Mouse (Mus musculus) hindbrain, postnatal 0 days (tissue): ENCODE data around the gene Wipi2. TPM values are rescaled to one million over a fixed set of nuclear protein-coding genes. Genes with fewer than 3 reads are reported as not detected.

Experiments
- ATAC-seq: fragments of 200-750 bp; cut with Nextera tagmentation; 2 replicates; pipeline ENCODE4 v1.8.0; 2017; ENCODE audit warnings: mild to moderate bottlenecking, moderate TSS enrichment, moderate library complexity
- DNase-seq: peaks from one replicate; pipeline ENCODE4 v3.0.0-alpha.2; 2015; ENCODE audit warnings: low spot score
- H3K27ac ChIP-seq: fragments of 300-500 bp; sonication (generic); 2 replicates; pipeline ENCODE4 v1.5.1; 2014; ENCODE audit warnings: mild to moderate bottlenecking
- H3K27me3 ChIP-seq: fragments of 300-500 bp; sonication (generic); 2 replicates; pipeline ENCODE4 v1.6.1; 2014; ENCODE audit warnings: low read length, mixed read lengths; ENCODE audit not compliant: insufficient read depth
- H3K36me3 ChIP-seq: fragments of 300-500 bp; sonication (generic); 2 replicates; pipeline ENCODE4 v1.6.1; 2014; ENCODE audit warnings: low read length, mixed read lengths; ENCODE audit not compliant: insufficient read depth
- H3K4me1 ChIP-seq: fragments of 300-500 bp; sonication (generic); 2 replicates; pipeline ENCODE4 v1.6.1; 2014; ENCODE audit warnings: antibody characterized with exemption, low read length, mixed read lengths; ENCODE audit not compliant: insufficient read depth
- H3K4me2 ChIP-seq: fragments of 300-500 bp; sonication (generic); 2 replicates; pipeline ENCODE4 v1.6.1; 2014; ENCODE audit warnings: low read depth, mild to moderate bottlenecking, low read length, moderate library complexity, mixed read lengths
- H3K4me3 ChIP-seq: fragments of 300-500 bp; sonication (generic); 2 replicates; pipeline ENCODE4 v1.5.1; 2014; ENCODE audit warnings: low read length
- H3K9ac ChIP-seq: fragments of 300-500 bp; sonication (generic); replicated peaks from 2 replicates; pipeline ENCODE4 v1.6.1; 2014; ENCODE audit warnings: mild to moderate bottlenecking, low read length, moderate library complexity, mixed read lengths
- H3K9me3 ChIP-seq: fragments of 300-500 bp; sonication (generic); 2 replicates; pipeline ENCODE4 v1.6.1; 2016; ENCODE audit warnings: low read length, mixed read lengths
- CTCF ChIP-seq: IDR thresholded peaks from 2 replicates; pipeline ENCODE4 v1.5.1; 2016; ENCODE audit warnings: antibody characterized with exemption, control low read depth, low read depth
- WGBS: fragments of 180-500 bp; shearing (Covaris S2); extraction: QIAGEN DNeasy Blood & Tissue Kit; methylation state at CpG from one replicate; pipeline ENCODE4 v1.1.7; 2014; 5-methylcytosine and 5-hydroxymethylcytosine counted together
- polyA plus RNA-seq: library from polyadenylated mRNA; unstranded; fragments of >200 nt; fragmentation: Nextera tagmentation; extraction: Ambion mirVana; gene quantifications from 2 replicates; pipeline ENCODE4 v1.2.1, GENCODE M21; 2015
- total RNA-seq: library from RNA; depleted of rRNA; stranded (reverse); fragments of >200 nt; gene quantifications from 2 replicates; pipeline ENCODE4 v1.2.3, GENCODE M21; 2014

The Wipi2 gene
- total and polyA plus RNA-seq, 2 experiments from 2014 or later = 40.0 to 76.5 TPM

DNA sequence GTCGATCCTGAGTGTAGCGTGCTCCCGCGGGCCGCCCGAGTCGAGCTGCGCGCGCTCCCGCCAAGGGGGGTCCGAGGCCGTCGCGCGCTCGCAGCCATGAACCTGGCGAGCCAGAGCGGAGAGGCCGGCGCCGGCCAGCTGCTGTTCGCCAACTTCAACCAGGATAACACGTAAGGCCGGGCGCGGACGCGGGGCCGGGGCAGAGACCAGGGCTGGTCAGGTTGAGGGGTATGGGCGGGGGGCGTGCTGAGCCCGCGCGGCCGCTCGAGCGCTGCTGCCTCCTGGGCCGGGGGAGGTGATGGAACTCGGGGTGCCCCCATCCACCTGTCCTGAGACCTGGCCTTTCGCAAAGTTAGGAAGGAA is 2.1 kb downstream of the Wipi2 start:
- ATAC-seq = peak; percentile 74
- WGBS = 3% methylated on average over 39 of the region's 41 CpGs
- Histone ChIP-seq H3K4me1 (peaks cover 5% of the 10 kb centered on the region; the same call in 1 of the 2 replicates), H3K4me2 (peak overlapping the region; percentile 82), H3K27me3 (no peaks in the 10 kb centered on the region), H3K27ac (peak overlapping the region; percentile 74), H3K36me3 (peaks cover 21% of the 10 kb centered on the region), H3K9me3 (no peaks in the 10 kb centered on the region), H3K9ac (peak overlapping the region; percentile 73), H3K4me3 (peak overlapping the region; percentile 73)
- no peak for DNase-seq
- TF ChIP-seq CTCF = no peak

DNA sequence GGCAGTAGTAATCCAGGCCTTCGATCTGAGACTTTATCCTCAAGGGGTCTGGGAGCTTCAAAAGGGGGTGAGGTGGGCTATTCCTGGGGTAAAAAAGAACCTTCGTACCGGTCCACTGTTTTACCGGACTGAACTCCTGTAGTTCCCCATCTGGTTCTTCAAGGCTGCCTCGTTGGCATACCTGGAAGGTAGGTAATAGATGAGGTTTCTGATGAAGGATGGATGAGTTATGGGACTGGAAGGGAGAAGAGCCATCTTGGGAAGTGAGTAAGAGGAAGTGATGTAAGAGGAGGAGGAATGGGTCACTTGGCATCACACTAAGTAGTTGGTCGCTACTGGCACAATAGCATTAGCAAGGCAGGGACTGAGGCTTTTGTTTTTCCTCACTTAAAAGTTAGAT is 2.7 kb downstream of the Wipi2 start:
- 8% methylated on average over 6 of the region's 6 CpGs for WGBS
- H3K36me3 ChIP-seq = peaks cover 21% of the 10 kb centered on the region
- TF ChIP-seq CTCF = no peak
- no peaks in the 10 kb centered on the region for H3K27me3 ChIP-seq
- ATAC-seq (no peak), DNase-seq (peak; percentile 47)
- no peaks in the 10 kb centered on the region for H3K9me3 ChIP-seq
- peak overlapping the region; percentile 73 for H3K9ac ChIP-seq
- peaks cover 5% of the 10 kb centered on the region; the same call in 1 of the 2 replicates for H3K4me1 ChIP-seq
- H3K27ac ChIP-seq = peak overlapping the region; percentile 74
- H3K4me3 ChIP-seq = peak overlapping the region; percentile 73
- peak overlapping the region; percentile 82 for H3K4me2 ChIP-seq

DNA sequence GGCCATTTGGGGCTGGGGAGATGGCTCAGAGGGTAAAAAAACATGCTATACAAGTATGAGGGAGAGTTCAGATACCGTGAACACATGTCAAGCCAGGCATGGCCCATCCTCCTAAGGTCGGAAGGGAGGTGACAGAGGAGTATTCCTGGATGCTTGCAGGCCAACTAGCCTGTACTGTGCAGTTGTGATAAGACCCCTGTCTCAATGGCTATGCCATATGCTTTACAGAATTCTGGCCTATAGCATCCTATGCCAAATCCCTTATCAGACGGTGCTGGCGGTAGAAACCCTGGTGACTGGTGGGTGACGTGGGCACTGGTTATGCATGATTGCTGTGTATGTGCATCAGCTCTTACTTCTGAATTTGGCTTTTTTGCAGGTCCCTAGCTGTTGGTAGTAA is 10.3 kb downstream of the Wipi2 start:
- Histone ChIP-seq H3K36me3 (peaks cover 38% of the 10 kb centered on the region), H3K27ac (no peak overlapping the region), H3K4me3 (no peak overlapping the region), H3K4me1 (no peaks in the 10 kb centered on the region), H3K27me3 (no peaks in the 10 kb centered on the region), H3K4me2 (no peak overlapping the region), H3K9ac (no peak overlapping the region), H3K9me3 (no peaks in the 10 kb centered on the region)
- no peak for ATAC-seq
- WGBS = 88% methylated on average over 5 of the region's 5 CpGs
- TF ChIP-seq CTCF = no peak
- DNase-seq = no peak

- no peak for TF ChIP-seq CTCF
- DNase-seq (no peak), ATAC-seq (no peak)
- H3K27me3 ChIP-seq = no peaks in the 10 kb centered on the region
- no peak overlapping the region for H3K9ac ChIP-seq
- 68% methylated on average over 5 of the region's 5 CpGs for WGBS
- peaks cover 23% of the 10 kb centered on the region; the same call in 1 of the 2 replicates for H3K36me3 ChIP-seq
- H3K4me2 ChIP-seq = no peak overlapping the region
- H3K27ac ChIP-seq = no peak overlapping the region
- H3K4me1 ChIP-seq = no peaks in the 10 kb centered on the region
- H3K4me3 ChIP-seq = no peak overlapping the region
- H3K9me3 ChIP-seq = no peaks in the 10 kb centered on the region; the same call in 1 of the 2 replicates
These were observed 12.6 kb downstream of the Wipi2 start for GRCm38 (mm10) chr5:142640088-142640487.

DNA sequence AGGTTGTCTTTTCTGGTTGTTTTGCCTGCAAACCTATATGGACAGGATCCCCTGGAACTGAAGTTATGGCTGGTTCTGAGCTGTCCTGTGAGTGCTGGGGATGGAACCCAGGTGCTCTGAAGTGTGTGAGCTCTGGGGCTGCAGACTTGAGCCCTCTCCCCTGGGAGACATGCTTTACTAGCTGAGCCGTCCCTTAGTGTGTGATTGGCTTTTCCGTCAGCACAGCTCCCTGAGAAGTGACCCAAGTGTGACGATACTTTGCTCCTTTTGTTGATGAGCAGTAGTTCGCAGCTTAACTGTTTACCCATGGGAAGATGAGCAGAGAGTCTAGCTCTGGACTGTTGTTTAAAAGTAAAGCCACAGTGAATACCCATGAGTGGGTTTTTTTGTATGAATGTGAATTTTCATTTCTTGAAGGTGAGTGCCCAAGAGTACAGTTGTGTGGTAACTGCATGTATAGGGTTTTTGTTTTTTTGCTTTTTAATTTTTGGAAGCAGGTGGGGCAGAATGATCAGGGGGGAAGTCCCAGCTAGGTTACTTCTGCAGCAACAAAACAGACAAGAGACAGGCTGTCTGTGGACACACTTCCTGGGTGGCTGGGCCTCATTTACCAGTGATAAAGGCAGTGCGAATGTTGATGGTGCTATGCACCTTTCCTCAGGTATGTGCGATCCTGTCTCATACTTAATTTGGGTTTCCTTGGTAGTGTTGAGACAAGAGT is 14.0 kb downstream of the Wipi2 start:
- DNase-seq = no peak
- WGBS = 78% methylated on average over 6 of the region's 6 CpGs
- Histone ChIP-seq H3K4me1 (no peaks in the 10 kb centered on the region), H3K27me3 (no peaks in the 10 kb centered on the region), H3K36me3 (peaks cover 23% of the 10 kb centered on the region; the same call in 1 of the 2 replicates), H3K4me3 (no peak overlapping the region), H3K9me3 (no peaks in the 10 kb centered on the region; the same call in 1 of the 2 replicates), H3K4me2 (no peak overlapping the region), H3K27ac (no peak overlapping the region), H3K9ac (no peak overlapping the region)
- no peak for TF ChIP-seq CTCF
- ATAC-seq = no peak

DNA sequence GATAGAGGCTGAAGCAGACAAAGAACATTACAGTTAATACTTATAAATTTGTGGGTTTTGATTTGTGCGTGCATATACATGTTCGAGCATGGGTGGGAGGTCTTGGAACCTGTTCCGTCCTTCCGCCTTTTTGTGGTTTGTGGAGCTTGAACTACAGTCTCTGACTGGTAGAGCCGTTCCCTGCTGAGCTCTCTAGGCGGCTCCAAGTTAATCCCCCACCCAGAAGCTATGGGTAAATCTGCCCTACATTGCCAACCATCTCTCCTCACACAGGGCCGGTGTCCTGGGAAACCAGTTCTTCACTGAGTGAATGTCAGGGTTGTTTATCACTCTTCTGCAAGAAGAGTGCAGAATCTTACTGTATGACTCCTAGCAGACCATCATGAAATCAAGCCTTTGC is 20.7 kb downstream of the Wipi2 start:
- WGBS = 44% methylated on average over 7 of the region's 7 CpGs

More for the DNA sequence above, 20.7 kb downstream of the Wipi2 start:
- no peaks in the 10 kb centered on the region; the same call in 1 of the 2 replicates for H3K9me3 ChIP-seq
- TF ChIP-seq CTCF = no peak
- ATAC-seq (0 out of 2 replicates have a peak, but pooled peaks have one; percentile 53), DNase-seq (peak; percentile 8)
- H3K9ac ChIP-seq = no peak overlapping the region
- no peak overlapping the region for H3K4me3 ChIP-seq
- no peak overlapping the region for H3K4me2 ChIP-seq
- H3K27ac ChIP-seq = peak overlapping the region; percentile 45
- no peaks in the 10 kb centered on the region for H3K27me3 ChIP-seq
- H3K4me1 ChIP-seq = 0 out of 2 replicates have a peak, but pooled peaks cover 2% of the 10 kb centered on the region
- no peaks in the 10 kb centered on the region; the same call in 1 of the 2 replicates for H3K36me3 ChIP-seq
